In genomic region chr9:5456606-5457005, GRCm38 (mm10) we compare ENCODE assay signal across 12 mouse cellular contexts.
"Had no signal": no experiment of that assay in that cellular context is flagged by ENCODE, and none has a peak within 500 bp of the region (broad histone marks: within the 10 kb centered on the region; RNA-seq: fewer than 3 reads in every experiment).

No protein-coding gene starts in this region.

- DNase-seq: retina, postnatal 1 day; right cerebral cortex, adult 18-20 months; right cerebral cortex, postnatal 14 days; right cerebral cortex, postnatal 25 days; right cerebral cortex, postnatal 4 days; spleen, adult 18-20 months; thymus, adult 18-20 months; thymus, adult 2 months; thymus, postnatal 14 days; thymus, postnatal 25 days; thymus, postnatal 36 days; thymus, postnatal 4 days had no signal
